25 mouse cellular contexts compared by ENCODE assay signal in genomic region chr1:57033244-57033643, GRCm38 (mm10). TPM values are rescaled to one million over a fixed set of nuclear protein-coding genes. Genes with fewer than 3 reads are reported as not detected.
DNase-seq lines count a peak whose midpoint lies in the region; ATAC-seq lines count a peak whose summit lies in the region.
"Had no signal": no experiment of that assay in that cellular context is flagged by ENCODE, and none has a peak within 500 bp of the region (broad histone marks: within the 10 kb centered on the region; RNA-seq: fewer than 3 reads in every experiment).

No protein-coding gene starts in this region.

- H3K27me3 ChIP-seq in heart, embryonic 11.5 days (ENCODE audit: control insufficient read depth, insufficient read depth, low read length) = no peaks in the 10 kb centered on the region
- H3K27me3 ChIP-seq: embryonic facial prominence, embryonic 13.5 days; forebrain, embryonic 13.5 days; hindbrain, embryonic 12.5 days; hindbrain, embryonic 15.5 days had no signal

- no peaks in the 10 kb centered on the region for H3K4me1 ChIP-seq in heart, embryonic 11.5 days (ENCODE audit: control insufficient read depth, insufficient read depth, low read length)
- H3K4me1 ChIP-seq: embryonic facial prominence, embryonic 10.5 days; embryonic facial prominence, embryonic 13.5 days; forebrain, embryonic 13.5 days; heart, embryonic 10.5 days; hindbrain, embryonic 12.5 days; hindbrain, embryonic 15.5 days had no signal

- no peaks in the 10 kb centered on the region for H3K36me3 ChIP-seq in heart, embryonic 11.5 days (ENCODE audit: control insufficient read depth, insufficient read depth, low read length)
- H3K36me3 ChIP-seq: embryonic facial prominence, embryonic 10.5 days; embryonic facial prominence, embryonic 13.5 days; heart, embryonic 10.5 days; hindbrain, embryonic 12.5 days; hindbrain, embryonic 15.5 days had no signal

- no peak overlapping the region for H3K4me3 ChIP-seq in heart, embryonic 11.5 days (ENCODE audit: low read depth, low read length)
- H3K4me3 ChIP-seq: embryonic facial prominence, embryonic 10.5 days; embryonic facial prominence, embryonic 13.5 days; erythroblast, embryonic 14.5 days; forebrain, embryonic 13.5 days; heart, adult 2 months; heart, embryonic 10.5 days; hindbrain, embryonic 12.5 days; hindbrain, embryonic 15.5 days had no signal

- WGBS in heart, embryonic 11.5 days (ENCODE audit: insufficient replicate concordance) = 73% methylated on average over 2 of the region's 2 CpGs

- H3K27ac ChIP-seq in heart, embryonic 11.5 days (ENCODE audit: low read depth, low read length) = no peak overlapping the region
- H3K27ac ChIP-seq: embryonic facial prominence, embryonic 10.5 days; embryonic facial prominence, embryonic 13.5 days; forebrain, embryonic 13.5 days; heart, adult 2 months; heart, embryonic 10.5 days; hindbrain, embryonic 12.5 days; hindbrain, embryonic 15.5 days had no signal

- H3K4me2 ChIP-seq in heart, embryonic 11.5 days = no peak overlapping the region
- H3K4me2 ChIP-seq: embryonic facial prominence, embryonic 13.5 days; forebrain, embryonic 13.5 days; hindbrain, embryonic 12.5 days; hindbrain, embryonic 15.5 days had no signal

- peak; percentile 6 for DNase-seq in layer of hippocampus, adult 11-12 months (ENCODE audit: low spot score)
- DNase-seq in layer of hippocampus, adult 9-10 months (ENCODE audit: low spot score) = no peak
- DNase-seq in right cerebral cortex, adult 18-20 months = peak; percentile 6
- no peak for DNase-seq in right cerebral cortex, postnatal 25 days
- DNase-seq in layer of hippocampus, adult 9-11 months = peak; percentile 42
- DNase-seq in cerebellum, adult 11 months = no peak
- DNase-seq: adrenal gland, adult 2 months; adrenal gland, postnatal 14 days; cerebellum, adult 2 months; cerebellum, adult 9-11 months; cerebellum, postnatal 25 days; embryo, embryonic 11 days; forebrain, postnatal 0 days; gastrocnemius, postnatal 10 days; gastrocnemius, postnatal 36 days; heart, adult 2 months had no signal

- no peaks in the 10 kb centered on the region for H3K9me3 ChIP-seq in heart, embryonic 11.5 days (replicated peaks; ENCODE audit: control insufficient read depth, low read length)
- H3K9me3 ChIP-seq: embryonic facial prominence, embryonic 10.5 days; embryonic facial prominence, embryonic 13.5 days; forebrain, embryonic 13.5 days; heart, embryonic 10.5 days; hindbrain, embryonic 12.5 days; hindbrain, embryonic 15.5 days had no signal

- ATAC-seq in heart, embryonic 11.5 days (replicated peaks; ENCODE audit: insufficient number of reproducible peaks, low FRiP score, low TSS enrichment) = no peak
- ATAC-seq: CD4-positive, CD25-positive, alpha-beta regulatory T cell, adult 4 months; forebrain, embryonic 13.5 days; forebrain, postnatal 0 days had no signal

- H3K9ac ChIP-seq in heart, embryonic 11.5 days (ENCODE audit: low read depth, low read length) = no peak overlapping the region
- H3K9ac ChIP-seq: embryonic facial prominence, embryonic 13.5 days; forebrain, embryonic 13.5 days; forebrain, postnatal 0 days; hindbrain, embryonic 12.5 days; hindbrain, embryonic 15.5 days had no signal

RNA-seq across cellular contexts. Expression of gene Satb2, which starts 54.8 kb away (rescaled TPM):
- 0.37 and 0.90 TPM in 2 replicates for polyA plus RNA-seq in heart, embryonic 11.5 days (2014; fragmentation: Nextera tagmentation; extraction: Ambion mirVana)
- polyA plus RNA-seq: CD4-positive, CD25-positive, alpha-beta regulatory T cell, adult 4 months; erythroblast, embryonic 14.5 days had no signal

Comparison
In these comparisons a context has a peak if more than half of its experiments do, and no peak if none do; other contexts are left out.
1. DNase-seq: peak in layer of hippocampus, adult 11-12 months (single experiment), right cerebral cortex, adult 18-20 months (single experiment) and layer of hippocampus, adult 9-11 months (single experiment); none in layer of hippocampus, adult 9-10 months (single experiment), right cerebral cortex, postnatal 25 days (single experiment) and cerebellum, adult 11 months (single experiment).